Mouse (Mus musculus) small intestine, adult 2 months (tissue): ENCODE results near the gene Tdp1.

Experiments
- CTCF ChIP-seq: fragments of 200-500 bp; IDR thresholded peaks from 2 replicates; pipeline ENCODE4 v1.5.1; 2012; ENCODE audit warnings: low read depth, mild to moderate bottlenecking, control low read depth, inconsistent platforms, low read length, moderate library complexity, mixed read lengths; ENCODE audit not compliant: insufficient replicate concordance, insufficient read length; ENCODE audit errors: extremely low read depth
- POLR2A ChIP-seq: fragments of 200-500 bp; IDR thresholded peaks from 2 replicates; pipeline ENCODE4 v1.6.1; 2012; ENCODE audit warnings: low read depth, mild to moderate bottlenecking, control low read depth, inconsistent platforms, low read length, moderate library complexity

- TF ChIP-seq POLR2A (no peak), CTCF (no peak)
Observed at GRCm38 (mm10) chr12:99935403-99935802, 51.1 kb downstream of the Tdp1 start.
